In the genomic region with DNA sequence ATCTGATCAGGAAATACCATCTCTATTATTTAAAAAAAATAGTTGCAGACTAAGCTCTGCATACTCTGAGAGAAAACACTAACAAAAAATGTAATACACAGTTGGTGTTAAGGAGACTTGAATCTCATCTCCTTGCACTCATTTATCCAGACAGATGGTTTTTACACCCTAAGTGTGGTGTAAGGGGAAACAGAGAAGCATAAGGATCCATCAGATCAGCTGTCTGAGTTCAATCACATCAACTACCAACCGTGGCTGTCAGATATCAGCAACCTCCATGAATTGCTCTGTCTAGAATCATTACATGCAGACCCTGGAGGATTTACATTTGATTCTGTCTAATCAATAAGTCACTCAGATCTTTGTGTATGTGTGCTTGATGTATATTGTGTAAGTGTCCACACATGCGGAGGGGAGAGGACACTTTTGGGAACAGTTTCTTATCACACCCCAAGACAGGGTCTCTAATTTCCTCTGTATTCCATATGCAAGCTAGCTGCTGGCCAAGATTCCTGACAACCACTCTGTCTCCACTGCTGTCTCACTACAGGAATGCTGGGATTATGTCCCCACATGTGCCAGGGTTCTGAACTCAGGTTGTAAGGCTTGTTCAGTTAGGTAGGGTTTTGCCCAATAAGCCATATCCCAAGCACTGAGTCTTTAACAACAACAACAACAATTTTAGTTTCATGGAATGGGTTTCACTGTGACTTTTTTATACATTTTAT, we compare ENCODE assay signal across 12 mouse cellular contexts.
"Had no signal": no experiment of that assay in that cellular context is flagged by ENCODE, and none has a peak within 500 bp of the region (broad histone marks: within the 10 kb centered on the region; RNA-seq: fewer than 3 reads in every experiment).

No protein-coding gene starts in this region.

- H3K4me2 ChIP-seq: limb, embryonic 12.5 days; lung, embryonic 15.5 days; midbrain, embryonic 13.5 days had no signal

- H3K9ac ChIP-seq: limb, embryonic 12.5 days; lung, embryonic 15.5 days; midbrain, embryonic 13.5 days had no signal

- H3K27me3 ChIP-seq: limb, embryonic 12.5 days; lung, embryonic 15.5 days; midbrain, embryonic 13.5 days had no signal

- H3K4me1 ChIP-seq: midbrain, embryonic 13.5 days had no signal

- H3K9me3 ChIP-seq: limb, embryonic 12.5 days; lung, embryonic 15.5 days; midbrain, embryonic 13.5 days had no signal

- ATAC-seq: midbrain, embryonic 13.5 days had no signal

- H3K27ac ChIP-seq: limb, embryonic 12.5 days; lung, embryonic 15.5 days; macrophage; midbrain, embryonic 13.5 days had no signal

- DNase-seq: kidney, adult 8-10 months; kidney, postnatal 25 days; liver; lung, postnatal 14 days; right cerebral cortex, adult 18-20 months; right cerebral cortex, postnatal 25 days; thymus, adult 18-20 months; thymus, postnatal 14 days had no signal

- H3K4me3 ChIP-seq: limb, embryonic 12.5 days; lung, embryonic 15.5 days; midbrain, embryonic 13.5 days had no signal

- H3K36me3 ChIP-seq: limb, embryonic 12.5 days; lung, embryonic 15.5 days; midbrain, embryonic 13.5 days had no signal
